Mouse (Mus musculus) kidney, postnatal 14 days (tissue): ENCODE results near the gene Ank2.

Source experiments
- DNase-seq: peaks from one replicate; pipeline ENCODE4 v3.0.0; 2022; ENCODE audit warnings: mixed read lengths

Ank2 gene

GRCm38 (mm10) chr3:127169114-127169513, 330.0 kb downstream of the Ank2 start:
- DNase-seq: no peak

- DNase-seq: no peak
These were observed 335.4 kb downstream of the Ank2 start for GRCm38 (mm10) chr3:127163749-127164148.

DNA sequence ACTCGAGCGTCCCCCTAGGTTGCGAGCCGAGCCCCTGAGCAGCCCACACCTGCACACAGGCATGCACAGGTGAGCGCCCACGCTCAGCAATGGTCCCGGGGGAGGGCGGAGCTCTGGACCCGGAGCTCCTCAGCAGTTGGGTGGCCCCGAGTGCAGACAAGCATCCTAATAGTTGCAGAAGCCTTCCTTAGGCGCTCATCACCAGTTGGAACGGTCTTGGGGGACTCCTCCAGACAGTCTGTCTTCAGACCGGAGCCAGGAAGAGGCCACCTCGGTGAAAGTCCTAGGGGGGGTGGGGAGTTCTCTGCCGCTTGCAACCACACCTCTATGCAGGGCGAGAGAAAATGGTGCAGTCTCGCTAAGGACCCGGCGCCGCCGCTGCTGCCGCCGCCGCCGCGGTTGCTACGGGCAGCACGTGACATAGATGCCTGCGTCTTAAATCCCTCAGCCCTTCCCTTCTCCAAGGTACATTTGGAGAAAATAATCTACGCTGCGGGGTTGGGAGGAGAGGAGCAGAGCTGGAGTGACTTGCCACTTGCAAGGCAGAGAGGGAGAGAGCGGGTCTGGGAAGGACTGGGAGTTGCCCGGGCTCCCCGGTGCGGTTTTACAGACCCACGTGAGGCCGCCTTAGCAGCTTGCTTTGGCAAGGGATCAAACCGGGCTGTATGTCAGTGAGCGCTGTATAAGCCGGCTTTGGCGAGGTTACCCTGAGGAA, 337.0 kb downstream of the Ank2 start:
- peak; percentile 61 for DNase-seq

DNA sequence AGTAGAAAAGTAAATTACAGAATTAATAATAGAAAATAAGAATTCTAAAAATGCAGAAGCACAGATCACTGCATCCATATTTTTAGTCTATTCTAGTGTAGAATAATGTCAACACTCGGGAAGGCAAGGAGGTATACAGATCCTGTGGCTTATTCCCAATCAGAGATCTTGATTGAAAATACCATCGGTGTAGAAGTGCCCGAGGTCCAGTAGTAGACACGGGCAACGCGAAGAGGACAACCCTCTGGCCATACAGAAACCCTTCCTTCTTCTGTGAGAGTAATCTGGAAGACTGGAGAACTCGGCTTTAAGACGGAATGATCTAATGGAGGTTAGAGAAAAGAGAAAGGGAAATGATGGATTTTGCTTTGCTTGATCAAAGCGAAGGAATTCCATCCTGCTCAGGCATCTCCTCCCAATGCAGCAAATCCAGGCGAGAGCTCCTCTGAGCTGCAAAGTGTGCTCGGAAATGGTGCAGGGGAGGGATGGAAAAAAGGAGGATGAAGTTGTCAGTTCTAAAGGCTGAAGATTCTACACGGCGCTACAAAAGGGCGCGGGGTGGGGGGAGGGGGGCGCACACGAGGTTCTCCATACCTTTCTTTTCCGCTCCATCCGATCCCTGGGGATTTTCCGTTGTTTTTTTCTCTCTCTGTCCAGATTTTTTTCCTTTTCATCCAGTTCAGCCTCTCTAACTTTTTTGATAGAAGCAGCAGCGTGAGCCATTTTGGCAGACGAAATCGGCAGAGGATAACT, 337.9 kb downstream of the Ank2 start:
- no peak for DNase-seq

DNA sequence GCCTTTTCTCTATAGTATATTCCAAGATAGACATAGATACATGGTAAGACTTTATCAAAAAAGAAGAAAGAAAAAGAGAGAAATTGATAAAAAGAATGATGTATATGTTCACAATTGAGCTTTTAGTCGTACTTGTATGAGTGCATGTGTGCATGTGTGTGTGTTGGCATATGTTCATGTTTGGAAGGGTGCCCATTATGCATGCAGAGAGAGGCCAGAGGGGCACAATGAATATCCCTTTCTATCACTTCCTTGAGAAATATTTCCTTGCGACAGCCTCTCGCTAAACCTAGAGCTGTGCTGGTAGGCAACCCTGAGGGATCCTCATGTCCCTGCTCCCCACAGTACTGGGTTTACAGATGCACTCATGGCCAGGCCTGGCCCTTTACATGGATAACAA, 341.4 kb downstream of the Ank2 start:
- no peak for DNase-seq

GRCm38 (mm10) chr3:127156080-127156479, 343.1 kb downstream of the Ank2 start:
- no peak for DNase-seq

GRCm38 (mm10) chr3:127153861-127154260, 345.3 kb downstream of the Ank2 start:
- DNase-seq: peak; percentile 19

- DNase-seq: no peak
These were observed 345.7 kb downstream of the Ank2 start for GRCm38 (mm10) chr3:127153443-127153842.

DNA sequence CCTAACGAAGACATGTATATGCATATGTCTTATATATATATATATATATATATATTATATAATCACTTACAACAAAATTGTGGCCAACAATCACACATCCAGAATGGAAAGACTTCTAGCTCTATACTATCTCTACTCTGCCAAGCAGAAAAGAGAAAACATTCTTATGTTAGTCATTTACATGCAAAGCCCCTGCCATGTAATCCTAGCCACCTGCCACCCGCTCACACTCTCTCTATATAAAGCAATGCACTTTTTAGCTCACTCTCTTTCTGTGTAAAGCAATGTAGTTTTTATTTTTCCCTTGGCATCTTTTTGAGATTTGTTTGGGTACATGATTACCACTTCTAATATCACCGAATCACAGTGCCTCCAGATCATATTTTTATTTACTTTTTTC, 350.5 kb downstream of the Ank2 start:
- DNase-seq: no peak

DNA sequence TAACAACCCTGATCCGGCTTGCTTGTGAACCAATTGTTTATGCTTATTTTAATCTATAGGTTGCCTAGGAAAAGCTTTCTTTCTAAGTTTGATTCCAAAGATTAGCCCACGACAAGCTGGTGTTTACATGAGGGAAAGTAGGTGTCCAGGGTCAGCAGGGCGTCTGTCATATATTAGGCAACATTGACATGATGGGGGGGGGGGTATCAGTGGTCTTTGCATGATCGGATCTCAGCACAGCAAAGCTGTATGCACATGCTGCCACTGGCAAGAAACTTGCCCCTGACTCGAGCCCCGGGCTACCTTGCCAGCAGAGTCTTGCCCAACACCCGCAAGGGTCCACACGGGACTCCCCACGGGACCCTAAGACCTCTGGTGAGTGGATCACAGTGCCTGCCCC, 358.6 kb downstream of the Ank2 start:
- no peak for DNase-seq

DNA sequence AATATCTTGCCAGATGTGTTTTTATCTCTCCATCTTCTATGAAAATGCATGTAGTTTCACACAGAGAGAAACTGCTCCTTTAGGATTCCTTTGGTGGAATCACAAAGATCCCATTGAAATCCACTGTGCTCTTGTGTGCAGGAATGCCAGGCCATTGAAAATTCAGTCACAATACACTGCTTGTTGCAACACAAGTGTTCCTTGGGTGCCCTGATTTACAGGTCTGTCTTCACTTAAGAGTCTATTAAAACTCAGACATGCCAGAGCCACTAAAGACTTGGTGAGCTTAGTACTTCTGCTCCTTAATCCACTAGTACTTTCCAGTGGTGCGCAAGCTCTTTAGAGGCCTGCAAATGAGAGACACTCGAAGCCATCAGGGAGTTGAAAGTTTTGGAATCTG, 359.5 kb downstream of the Ank2 start:
- no peak for DNase-seq

GRCm38 (mm10) chr3:127137508-127137907, 361.6 kb downstream of the Ank2 start:
- no peak for DNase-seq

GRCm38 (mm10) chr3:127134062-127134461, 365.1 kb downstream of the Ank2 start:
- DNase-seq: no peak

GRCm38 (mm10) chr3:127131048-127131447, 368.1 kb downstream of the Ank2 start:
- peak; percentile 5 for DNase-seq

DNA sequence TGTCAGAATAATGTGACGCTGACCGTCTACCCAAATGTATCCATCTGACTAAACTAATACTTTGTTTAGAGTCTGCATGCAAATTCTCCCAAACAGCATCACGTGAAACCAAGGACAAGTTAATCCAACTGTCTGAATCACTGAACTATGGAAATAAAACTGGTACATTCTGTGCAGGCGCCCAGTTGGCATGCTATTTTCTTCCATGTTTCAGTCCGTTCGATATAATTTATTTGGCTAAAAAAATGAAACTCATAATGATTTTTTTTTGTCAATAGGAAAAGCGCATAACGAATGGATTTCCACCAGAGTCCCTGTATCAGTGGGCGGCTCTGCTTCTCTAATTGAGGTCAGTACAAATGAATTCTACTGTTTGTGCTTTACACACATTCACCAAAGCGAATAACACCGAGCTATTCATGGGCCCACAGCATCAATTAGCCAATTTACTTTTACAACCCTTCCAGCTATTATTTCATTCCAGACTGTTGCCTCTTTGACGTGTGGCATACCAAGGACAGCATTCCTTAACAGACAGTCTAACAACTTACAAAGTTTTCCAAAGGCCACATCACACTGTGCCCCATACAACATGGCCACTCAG, 368.9 kb downstream of the Ank2 start:
- DNase-seq: peak; percentile 3

- DNase-seq: no peak
These were observed 369.4 kb downstream of the Ank2 start for GRCm38 (mm10) chr3:127129750-127130149.

DNA sequence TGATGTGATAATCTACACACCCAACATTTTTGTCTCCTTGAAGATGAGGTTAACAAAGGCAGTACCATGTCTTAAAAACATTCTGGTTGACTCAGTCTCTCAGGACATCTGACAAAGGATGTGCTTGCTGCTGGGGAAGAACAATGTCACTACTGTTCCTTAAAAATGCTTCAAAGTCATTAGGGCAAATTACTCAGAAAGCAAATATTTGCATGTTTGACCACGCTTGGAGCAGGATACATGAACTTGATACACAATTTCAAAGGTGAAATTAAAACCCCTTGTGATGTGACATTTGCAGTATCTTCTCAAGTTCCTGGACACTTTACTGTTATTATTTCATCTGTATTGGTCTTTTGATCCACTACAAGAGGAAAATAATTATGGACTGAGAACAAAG, 371.5 kb downstream of the Ank2 start:
- no peak for DNase-seq

DNA sequence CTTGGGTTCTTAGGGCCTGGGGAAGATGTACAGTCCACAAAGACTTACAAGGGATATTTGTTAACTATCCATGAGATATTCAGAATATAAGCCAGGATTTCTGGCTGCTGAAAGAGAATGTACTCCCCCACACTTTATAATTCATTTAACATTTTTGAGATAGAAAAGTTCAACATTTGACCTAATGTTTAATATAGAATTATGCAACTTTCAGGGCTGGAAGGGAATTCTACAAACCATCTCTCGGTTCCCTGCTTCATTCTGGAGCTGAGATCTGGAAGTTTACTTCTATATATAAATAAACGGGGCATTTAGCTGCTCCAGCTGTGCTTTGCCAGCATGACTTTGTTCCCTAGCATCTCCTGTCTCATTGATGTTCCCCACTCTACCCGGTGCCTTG, 372.9 kb downstream of the Ank2 start:
- no peak for DNase-seq

GRCm38 (mm10) chr3:127124375-127124993, 374.7 kb downstream of the Ank2 start:
- DNase-seq: peak; percentile 12

DNA sequence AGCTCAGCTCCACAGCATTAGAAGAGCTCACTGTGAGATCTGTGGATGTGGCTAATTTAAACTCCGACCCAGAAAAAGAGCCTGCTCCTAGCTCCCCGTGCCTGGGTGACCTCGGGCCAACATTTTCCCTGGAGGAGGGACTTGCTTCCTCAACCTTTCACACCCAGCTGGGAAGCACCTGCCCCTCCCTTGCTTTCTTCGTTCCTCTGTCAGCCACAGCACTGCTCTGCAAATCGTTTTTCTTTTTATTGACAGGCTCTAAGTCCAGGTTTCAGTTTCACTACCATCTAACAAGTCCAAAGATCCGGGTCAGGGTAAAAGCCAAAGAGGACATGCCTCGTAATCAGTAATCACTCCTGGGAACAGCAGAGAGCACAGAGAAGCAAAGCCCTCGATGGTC, 375.8 kb downstream of the Ank2 start:
- peak; percentile 49 for DNase-seq

DNA sequence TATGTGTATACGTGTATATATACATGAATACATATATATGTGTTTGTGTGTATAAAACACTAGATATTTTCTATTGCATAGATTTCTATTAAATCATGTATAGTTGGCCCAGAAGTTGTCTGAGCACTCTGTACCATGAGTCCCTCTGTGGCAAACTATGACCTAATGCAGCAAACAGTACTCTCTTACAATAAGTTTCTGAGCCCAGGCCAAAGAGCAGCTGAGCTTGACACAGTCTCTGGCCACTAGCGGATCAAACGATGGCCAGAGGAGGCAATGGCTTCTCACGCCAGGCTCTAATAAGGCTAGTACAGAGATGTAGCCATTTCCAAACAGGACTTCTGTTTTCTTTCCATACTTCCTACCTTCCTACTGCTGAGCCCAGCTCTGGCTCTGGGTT, 380.4 kb downstream of the Ank2 start:
- no peak for DNase-seq

DNA sequence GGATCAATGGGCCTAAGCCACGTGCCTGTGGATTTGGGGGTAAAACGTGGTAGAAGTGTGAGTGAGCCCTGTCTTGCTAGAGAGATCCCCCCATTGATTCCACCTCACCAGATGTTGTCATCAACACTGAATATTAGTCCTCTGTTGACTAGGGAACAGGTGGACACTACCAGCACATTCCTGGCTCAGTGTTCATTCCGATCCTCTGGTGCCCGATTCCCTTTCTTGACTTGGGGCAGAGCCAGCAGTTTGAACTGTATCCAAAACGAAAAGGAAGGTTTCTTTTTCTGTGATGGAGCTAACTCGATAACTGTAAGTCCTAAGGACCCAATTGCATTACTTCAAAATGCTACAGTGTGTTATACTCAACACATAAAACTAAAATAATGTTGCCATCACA, 382.9 kb downstream of the Ank2 start:
- DNase-seq: no peak

DNA sequence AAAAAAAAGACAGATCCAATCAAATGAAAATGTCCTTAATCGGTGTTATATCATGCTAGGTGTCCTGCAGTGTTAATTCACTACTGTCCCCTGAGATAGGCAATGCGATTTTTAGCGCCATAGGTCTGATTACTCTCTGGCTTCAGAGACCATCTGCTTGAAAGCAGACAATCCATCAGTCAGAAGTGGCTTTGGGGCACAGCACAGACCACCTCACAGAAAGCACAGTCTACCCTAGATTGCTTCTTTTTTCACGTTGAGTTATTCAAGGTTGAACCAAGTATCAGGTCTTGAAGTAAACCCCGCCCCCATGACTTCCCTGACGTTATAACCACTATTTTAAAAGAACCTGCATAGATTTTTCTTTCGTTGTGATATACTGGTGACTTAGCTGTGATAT, 385.9 kb downstream of the Ank2 start:
- no peak for DNase-seq

GRCm38 (mm10) chr3:127109413-127109812, 389.7 kb downstream of the Ank2 start:
- no peak for DNase-seq
